Mouse (Mus musculus) neutrophil, adult 5-6 weeks (primary cell): ENCODE data around the gene Olfr328. TPM values are rescaled to one million over a fixed set of nuclear protein-coding genes. Genes with fewer than 3 reads are reported as not detected.
"Not testable (repeated sequence)": the region's sequence is repeated elsewhere in the genome, so short reads cannot be mapped to it uniquely, and the experiment has no call there.

ENCODE experiments used
- ATAC-seq: fragments of 151-379, 151-347 bp; 2 replicates; pipeline ENCODE4 v1.8.0; 2017; ENCODE audit warnings: mild to moderate bottlenecking, moderate TSS enrichment; ENCODE audit not compliant: insufficient number of reproducible peaks, poor library complexity, low FRiP score, severe bottlenecking; ENCODE audit errors: extremely low read depth
- total RNA-seq: library from RNA; stranded (forward); fragments of 200-1000 nt; gene quantifications from 2 replicates; pipeline ENCODE4 v1.2.3, GENCODE M21; 2017

Gene Olfr328
- total RNA-seq, result 0.12 TPM in 1 of 2 replicates, not detected in the other

GRCm38 (mm10) chr11:58555536-58555935 is at the start of gene Olfr328:
Gene Olfr328, minus strand, starts transcription at chr11:58555636.
- ATAC-seq, result no peak

GRCm38 (mm10) chr11:58605228-58605627 is 49.8 kb upstream of the Olfr328 start:
- ATAC-seq, result no peak

- ATAC-seq, result no peak
These were observed 49.3 kb upstream of the Olfr328 start for GRCm38 (mm10) chr11:58604688-58605087.

- ATAC-seq, result no peak
These were observed 47.5 kb upstream of the Olfr328 start for GRCm38 (mm10) chr11:58602800-58603560.

- no peak for ATAC-seq
These were observed 46.6 kb upstream of the Olfr328 start for GRCm38 (mm10) chr11:58602062-58602461.

GRCm38 (mm10) chr11:58597837-58598236 is 42.4 kb upstream of the Olfr328 start:
- ATAC-seq, result no peak

- no peak for ATAC-seq
These were observed 39.4 kb upstream of the Olfr328 start, which contains the start of gene Olfr324 for GRCm38 (mm10) chr11:58594814-58595213. Gene Olfr324, plus strand, starts transcription at chr11:58595114.

- no peak for ATAC-seq
These were observed 33.3 kb upstream of the Olfr328 start for GRCm38 (mm10) chr11:58588620-58589250.

- ATAC-seq, result no peak
These were observed 32.5 kb upstream of the Olfr328 start for GRCm38 (mm10) chr11:58587898-58588348.

GRCm38 (mm10) chr11:58578636-58579035 is 23.2 kb upstream of the Olfr328 start:
- ATAC-seq, result no peak

GRCm38 (mm10) chr11:58577430-58577829 is 22.0 kb upstream of the Olfr328 start, which contains the start of gene Olfr325:
Gene Olfr325, plus strand, starts transcription at chr11:58577730.
- ATAC-seq, result no peak

- no peak for ATAC-seq
These were observed 15.0 kb upstream of the Olfr328 start, which contains the start of gene Olfr224 for GRCm38 (mm10) chr11:58570405-58570804. Gene Olfr224, minus strand, starts transcription at chr11:58570553.

- ATAC-seq, result no peak
These were observed 9.1 kb downstream of the Olfr328 start, which contains the start of gene Olfr329-ps for GRCm38 (mm10) chr11:58546322-58546721. Gene Olfr329-ps, minus strand, starts transcription at chr11:58546422.

- not testable (repeated sequence) for ATAC-seq
These were observed 20.7 kb downstream of the Olfr328 start, which contains the start of gene Olfr330 for GRCm38 (mm10) chr11:58534736-58535135. Gene Olfr330, minus strand, starts transcription at chr11:58534836.

- not testable (repeated sequence) for ATAC-seq
These were observed 35.7 kb downstream of the Olfr328 start for GRCm38 (mm10) chr11:58519756-58520155.

GRCm38 (mm10) chr11:58518916-58519315 is 36.5 kb downstream of the Olfr328 start:
- ATAC-seq, result not testable (repeated sequence)

- 0 out of 2 replicates have a peak, but pooled peaks have one; percentile 26 for ATAC-seq
These were observed 46.4 kb downstream of the Olfr328 start for GRCm38 (mm10) chr11:58509058-58509457.

GRCm38 (mm10) chr11:58502472-58502871 is 53.0 kb downstream of the Olfr328 start, which contains the start of gene Olfr331:
Gene Olfr331, minus strand, starts transcription at chr11:58502572.
- ATAC-seq, result not testable (repeated sequence)
